Mouse (Mus musculus): ENCODE results near the gene Slc33a1. TPM values are rescaled to one million over a fixed set of nuclear protein-coding genes. Genes with fewer than 3 reads are reported as not detected.

Slc33a1 gene
- total and polyA plus RNA-seq, 2 experiments from 2014 or later, result 14.3 to 48.6 TPM

- Histone ChIP-seq H3K9ac (replicated peaks; ENCODE audit: low read length) (no peak overlapping the region), H3K4me3 (ENCODE audit: low read length) (no peak overlapping the region), H3K4me1 (ENCODE audit: insufficient read depth, low read length) (no peaks in the 10 kb centered on the region), H3K27ac (no peak overlapping the region), H3K9me3 (ENCODE audit: low read length) (no peaks in the 10 kb centered on the region), H3K36me3 (ENCODE audit: insufficient read depth, low read length) (0 out of 2 replicates have a peak, but pooled peaks cover 2% of the 10 kb centered on the region), H3K4me2 (ENCODE audit: low read depth, low read length) (no peak overlapping the region), H3K27me3 (ENCODE audit: insufficient read depth, low read length) (no peaks in the 10 kb centered on the region)
- peak; percentile 55 for TF ChIP-seq CTCF (IDR thresholded peaks at IDR 0.05; ENCODE audit: low read depth)
- no peak for ATAC-seq
- no peak for DNase-seq (ENCODE audit: low spot score)
- 57% methylated on average over 3 of the region's 3 CpGs for WGBS
These were observed 44.9 kb downstream of the Slc33a1 start for GRCm38 (mm10) chr3:63919634-63920033.

DNA sequence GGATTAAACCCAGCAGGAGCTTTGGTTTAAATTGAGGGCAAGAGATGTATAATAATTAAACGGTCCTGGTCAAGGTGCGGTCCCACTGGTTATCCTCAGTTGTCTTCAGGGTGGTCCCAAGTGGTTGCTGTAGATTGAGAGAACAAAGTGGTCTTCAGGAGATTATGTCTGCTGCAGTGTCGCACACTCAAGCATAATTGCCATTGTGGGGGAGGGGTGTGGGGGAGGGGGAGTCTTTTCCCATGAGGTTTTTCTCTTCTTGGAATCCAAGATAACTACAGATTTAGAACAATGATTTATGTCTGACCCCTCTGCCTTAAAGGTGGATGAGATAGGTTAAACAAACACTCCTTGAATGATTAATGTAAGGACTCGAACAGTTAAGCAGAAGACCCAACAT is 54.3 kb downstream of the Slc33a1 start:
- Histone ChIP-seq H3K4me3 (ENCODE audit: low read length) (no peak overlapping the region), H3K9me3 (ENCODE audit: low read length) (no peaks in the 10 kb centered on the region)
- 87% methylated on average over 4 of the region's 4 CpGs for whole genome bisulfite sequencing

DNA sequence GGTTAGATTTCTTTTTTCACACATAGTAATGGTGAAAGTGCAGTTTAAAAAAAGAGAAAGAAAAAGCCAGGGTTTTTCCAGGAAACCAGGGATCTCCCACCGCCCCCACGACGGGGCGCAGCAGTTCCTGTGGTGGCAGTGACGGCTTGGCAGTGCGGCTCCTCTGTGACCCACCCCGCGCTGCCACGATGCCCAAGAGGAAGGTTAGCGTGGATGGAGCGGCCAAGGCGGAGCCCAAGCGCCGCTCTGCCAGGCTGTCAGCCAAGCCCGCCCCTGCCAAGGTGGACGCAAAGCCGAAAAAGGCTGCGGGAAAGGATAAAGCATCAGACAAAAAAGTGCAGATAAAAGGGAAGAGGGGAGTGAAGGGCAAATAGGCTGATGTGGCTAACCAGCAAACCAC is 59.3 kb downstream of the Slc33a1 start:
- Histone ChIP-seq H3K9ac (replicated peaks; ENCODE audit: low read length) (peak overlapping the region; percentile 45; the same call in 1 of the 2 replicates), H3K4me1 (ENCODE audit: insufficient read depth, low read length) (no peaks in the 10 kb centered on the region), H3K36me3 (ENCODE audit: insufficient read depth, low read length) (no peaks in the 10 kb centered on the region), H3K9me3 (ENCODE audit: low read length) (no peaks in the 10 kb centered on the region), H3K4me2 (ENCODE audit: low read depth, low read length) (peak overlapping the region; percentile 71), H3K4me3 (ENCODE audit: low read length) (peak overlapping the region; percentile 42), H3K27ac (no peak overlapping the region), H3K27me3 (ENCODE audit: insufficient read depth, low read length) (no peaks in the 10 kb centered on the region)
- DNase-seq (ENCODE audit: low spot score) (peak; percentile 22), ATAC-seq (no peak)
- TF ChIP-seq CTCF (IDR thresholded peaks at IDR 0.05; ENCODE audit: low read depth), result no peak
- under 1% methylated on average over 18 of the region's 18 CpGs for WGBS

More for the DNA sequence above, 54.3 kb downstream of the Slc33a1 start:
- Histone ChIP-seq H3K4me1 (ENCODE audit: insufficient read depth, low read length) (no peaks in the 10 kb centered on the region), H3K9ac (replicated peaks; ENCODE audit: low read length) (no peak overlapping the region), H3K27ac (no peak overlapping the region), H3K27me3 (ENCODE audit: insufficient read depth, low read length) (no peaks in the 10 kb centered on the region), H3K4me2 (ENCODE audit: low read depth, low read length) (no peak overlapping the region), H3K36me3 (ENCODE audit: insufficient read depth, low read length) (no peaks in the 10 kb centered on the region)
- ATAC-seq (no peak), DNase-seq (ENCODE audit: low spot score) (no peak)
- no peak for TF ChIP-seq CTCF (IDR thresholded peaks at IDR 0.05; ENCODE audit: low read depth)

- ATAC-seq (no peak), DNase-seq (ENCODE audit: low spot score) (no peak)
- Histone ChIP-seq H3K9ac (replicated peaks; ENCODE audit: low read length) (no peak overlapping the region), H3K27me3 (ENCODE audit: insufficient read depth, low read length) (no peaks in the 10 kb centered on the region), H3K36me3 (ENCODE audit: insufficient read depth, low read length) (no peaks in the 10 kb centered on the region), H3K4me1 (ENCODE audit: insufficient read depth, low read length) (no peaks in the 10 kb centered on the region), H3K4me2 (ENCODE audit: low read depth, low read length) (no peak overlapping the region), H3K27ac (no peak overlapping the region), H3K4me3 (ENCODE audit: low read length) (no peak overlapping the region), H3K9me3 (ENCODE audit: low read length) (no peaks in the 10 kb centered on the region)
- 88% methylated on average over 2 of the region's 2 CpGs for WGBS
- no peak for TF ChIP-seq CTCF (IDR thresholded peaks at IDR 0.05; ENCODE audit: low read depth)
These were observed 60.4 kb downstream of the Slc33a1 start for GRCm38 (mm10) chr3:63904157-63904556.

DNA sequence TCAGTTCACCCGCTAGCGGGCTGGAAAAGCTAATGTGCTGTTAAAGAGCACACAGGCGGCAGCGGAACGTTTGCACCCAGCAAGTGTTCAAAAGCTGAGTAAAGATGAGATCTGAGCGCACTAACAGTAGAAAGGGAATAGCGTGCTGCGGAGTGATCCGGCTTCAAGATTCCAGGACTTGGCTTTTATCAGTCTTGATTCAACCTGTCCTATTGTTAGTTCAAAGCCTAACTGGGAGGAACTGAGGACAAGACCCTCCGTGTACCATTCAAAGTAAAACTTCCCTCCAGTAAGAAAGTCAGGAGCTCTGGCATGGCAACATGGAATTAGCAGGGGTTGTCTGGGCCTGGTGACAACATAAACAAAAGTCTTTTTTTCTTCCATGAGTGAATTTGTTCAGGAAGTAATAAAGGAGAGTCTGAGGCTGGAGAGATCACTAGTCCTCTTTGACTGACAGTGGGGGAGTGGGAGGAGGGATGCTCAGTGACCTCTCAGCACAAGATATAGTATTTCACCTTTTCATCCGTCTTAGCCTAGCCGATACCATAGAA is 64.5 kb downstream of the Slc33a1 start:
- peak overlapping the region; percentile 85 for H3K4me3 ChIP-seq (ENCODE audit: low read length)
- no peaks in the 10 kb centered on the region for H3K27me3 ChIP-seq (ENCODE audit: insufficient read depth, low read length)
- 0 out of 2 replicates have a peak, but pooled peaks cover 6% of the 10 kb centered on the region for H3K4me1 ChIP-seq (ENCODE audit: insufficient read depth, low read length)
- 2% methylated on average over 12 of the region's 12 CpGs for WGBS
- no peaks in the 10 kb centered on the region for H3K36me3 ChIP-seq (ENCODE audit: insufficient read depth, low read length)
- no peaks in the 10 kb centered on the region for H3K9me3 ChIP-seq (ENCODE audit: low read length)
- H3K9ac ChIP-seq (replicated peaks; ENCODE audit: low read length), result no peak overlapping the region
- H3K4me2 ChIP-seq (ENCODE audit: low read depth, low read length), result peak overlapping the region; percentile 98
- no peak overlapping the region for H3K27ac ChIP-seq
- no peak for TF ChIP-seq CTCF (IDR thresholded peaks at IDR 0.05; ENCODE audit: low read depth)
- ATAC-seq, result peak; percentile 15; the same call in 1 of the 2 replicates
- peak; percentile 60 for DNase-seq (ENCODE audit: low spot score)

DNA sequence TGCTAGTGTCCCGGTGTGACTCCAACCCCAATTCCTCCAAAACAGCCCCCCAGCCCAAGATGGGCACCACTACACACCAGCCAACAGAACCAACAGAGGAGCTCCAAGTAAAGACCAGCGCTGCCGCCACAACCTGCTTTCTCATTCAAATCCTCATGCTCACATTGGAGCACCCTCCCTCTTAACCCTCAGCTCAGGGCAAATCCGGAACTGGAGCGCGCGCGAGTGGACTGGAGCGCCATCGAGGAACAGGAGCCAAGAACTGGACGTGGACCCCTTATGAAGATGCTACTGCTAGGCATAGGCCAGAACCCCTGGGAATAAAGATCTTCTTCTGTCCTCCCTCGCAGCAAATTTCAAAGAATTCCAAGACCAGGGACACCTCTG is 65.3 kb downstream of the Slc33a1 start, which contains the start of gene Plch1:
Gene Plch1 (minus strand): TSS at position 164 of the 387 bp plus-strand sequence.
- H3K36me3 ChIP-seq (ENCODE audit: insufficient read depth, low read length), result no peaks in the 10 kb centered on the region
- TF ChIP-seq CTCF (IDR thresholded peaks at IDR 0.05; ENCODE audit: low read depth), result no peak
- peak within 1 kb of the TSS; percentile 85 for H3K4me3 ChIP-seq (ENCODE audit: low read length)
- WGBS, result under 1% methylated on average over 12 of the region's 12 CpGs
- 0 out of 2 replicates have a peak, but pooled peaks cover 6% of the 10 kb centered on the region for H3K4me1 ChIP-seq (ENCODE audit: insufficient read depth, low read length)
- H3K9me3 ChIP-seq (ENCODE audit: low read length), result no peaks in the 10 kb centered on the region
- peak; percentile 86 for ATAC-seq
- peak within 1 kb of the TSS; percentile 67 for H3K9ac ChIP-seq (replicated peaks; ENCODE audit: low read length)
- H3K27ac ChIP-seq, result peak within 1 kb of the TSS; percentile 77
- no peaks in the 10 kb centered on the region for H3K27me3 ChIP-seq (ENCODE audit: insufficient read depth, low read length)
- peak; percentile 86 for DNase-seq (ENCODE audit: low spot score)
- H3K4me2 ChIP-seq (ENCODE audit: low read depth, low read length), result peak within 1 kb of the TSS; percentile 98

Data from hindbrain, postnatal 0 days (tissue).